Mouse (Mus musculus) adrenal gland, adult (tissue): ENCODE measurements around the gene Afg3l1.
"Not testable (repeated sequence)": the region's sequence is repeated elsewhere in the genome, so short reads cannot be mapped to it uniquely, and the experiment has no call there.

Source experiments
- DNase-seq, 2 experiments: peaks; one replicate each; pipeline ENCODE4 v3.0.0; 2022 to 2023; ENCODE audit warnings: low spot score in 1 of 2; ENCODE audit not compliant: inconsistent age in 2 of 2

Afg3l1 gene

DNA sequence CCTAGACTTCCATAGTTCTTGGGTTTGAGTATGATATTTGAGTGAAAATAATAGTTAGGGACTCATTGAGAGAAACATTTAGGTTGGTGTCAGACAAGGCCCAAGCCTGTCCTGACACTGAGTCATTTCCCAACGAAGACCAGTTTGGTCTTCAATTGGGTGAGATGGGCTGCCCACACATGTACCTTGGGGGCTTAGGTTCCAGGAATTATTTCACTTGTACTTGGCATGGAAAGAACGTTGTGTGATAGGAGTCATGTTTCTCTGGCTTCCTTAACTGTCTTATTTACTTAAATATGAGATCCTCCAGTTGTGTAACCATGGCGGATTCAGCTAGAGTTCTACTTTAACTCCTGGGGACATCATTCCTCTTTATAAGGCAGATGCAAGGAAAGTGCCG is 14.1 kb upstream of the Afg3l1 start:
- no peak for DNase-seq

DNA sequence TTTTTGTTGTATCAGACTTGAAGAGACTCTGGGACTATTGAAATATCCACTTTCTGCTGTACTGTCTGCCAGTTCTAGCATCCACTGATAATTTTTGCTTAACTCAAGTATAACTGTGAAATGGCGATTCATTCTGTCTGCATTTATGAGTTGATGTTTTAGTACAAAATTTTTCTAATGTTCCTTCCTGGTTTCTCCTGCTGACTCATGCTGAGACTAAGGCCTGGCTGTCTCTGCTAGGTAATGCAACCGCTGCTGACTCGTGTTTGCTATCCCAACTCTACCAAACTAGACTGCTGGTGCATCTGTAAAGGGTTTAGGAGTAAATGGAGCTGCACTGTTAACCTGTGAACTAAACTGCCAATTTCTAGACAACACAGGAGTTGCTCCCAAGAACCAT is 10.2 kb upstream of the Afg3l1 start:
- no peak for DNase-seq

DNA sequence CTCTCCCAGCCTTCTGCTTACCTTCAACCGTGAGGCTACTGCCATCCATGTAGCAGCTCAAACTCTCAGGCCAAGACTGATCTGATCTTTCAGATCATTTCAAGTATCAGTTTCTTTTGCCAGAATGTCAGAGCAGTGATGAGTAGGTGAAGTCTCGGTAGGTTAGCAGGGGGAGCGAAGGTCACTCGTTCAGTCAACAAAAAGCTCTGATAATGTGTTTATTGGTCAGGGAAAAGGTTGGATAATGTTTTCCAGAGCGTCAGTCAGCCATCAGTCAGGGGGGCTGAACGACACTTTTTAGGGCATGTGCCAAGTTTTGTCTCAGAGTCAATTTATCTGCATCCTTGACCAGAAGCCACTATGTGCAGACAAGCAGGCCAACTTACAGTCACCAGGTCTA is 4.7 kb upstream of the Afg3l1 start:
- not testable (repeated sequence) for DNase-seq

DNA sequence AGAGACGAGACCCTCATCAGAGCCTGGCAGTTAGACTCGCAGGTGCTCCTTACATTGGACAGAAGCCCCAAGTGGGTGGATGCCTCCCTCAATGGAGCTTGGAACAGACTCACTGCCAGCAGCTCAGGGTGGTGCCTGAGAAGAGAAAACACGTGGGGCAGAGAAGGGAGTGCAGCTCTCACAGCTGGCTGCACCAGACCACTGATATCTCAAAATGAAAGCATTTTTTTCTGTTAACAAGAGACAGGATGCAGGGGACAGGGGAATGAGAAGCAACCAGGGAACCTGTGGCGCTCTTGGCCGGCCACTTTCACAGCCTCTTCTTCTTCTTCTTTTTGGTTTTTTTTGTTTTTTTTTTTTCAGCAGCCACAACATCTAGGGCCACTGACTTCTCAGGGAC is 3.2 kb upstream of the Afg3l1 start:
- DNase-seq = not testable (repeated sequence)

DNA sequence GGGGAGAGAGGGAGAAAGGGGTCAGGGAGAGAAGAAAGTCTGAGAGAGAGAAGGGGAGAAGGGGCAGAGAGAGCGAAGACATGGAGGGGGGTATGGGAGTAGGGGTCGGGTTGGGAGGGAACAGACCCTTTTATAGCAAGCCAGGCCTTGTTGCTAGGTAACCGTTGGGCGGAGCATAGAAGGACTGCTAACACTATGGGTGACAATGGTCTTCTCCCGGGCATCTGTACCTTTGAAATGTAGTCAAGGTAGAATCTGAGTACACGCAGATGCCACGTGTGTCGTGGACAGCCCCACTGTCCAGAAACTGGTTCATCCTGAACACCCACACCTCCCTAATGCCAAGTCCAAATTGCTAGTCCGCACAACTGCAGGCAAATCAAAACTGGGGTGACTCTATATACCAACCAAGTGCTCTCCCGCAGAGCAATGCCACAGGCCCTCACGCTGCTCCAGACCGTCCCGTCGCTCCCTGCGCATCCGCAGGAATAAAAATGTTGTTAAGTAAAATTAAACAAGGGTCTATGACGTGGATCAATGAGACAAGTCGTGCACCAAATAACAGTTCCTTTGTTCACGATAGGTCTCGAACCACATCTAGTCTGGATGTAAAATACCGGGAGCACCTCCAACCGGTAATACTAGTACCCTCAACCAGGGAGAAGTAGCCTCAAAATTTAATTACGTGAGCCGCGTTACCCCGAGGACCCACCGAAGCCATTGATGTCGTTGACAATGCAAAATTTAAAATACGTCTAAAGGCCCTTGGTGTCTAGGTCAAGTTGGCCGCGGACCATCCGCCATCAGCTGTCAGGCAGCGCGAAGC is 579 bp upstream of the Afg3l1 start:
- DNase-seq = no peak

DNA sequence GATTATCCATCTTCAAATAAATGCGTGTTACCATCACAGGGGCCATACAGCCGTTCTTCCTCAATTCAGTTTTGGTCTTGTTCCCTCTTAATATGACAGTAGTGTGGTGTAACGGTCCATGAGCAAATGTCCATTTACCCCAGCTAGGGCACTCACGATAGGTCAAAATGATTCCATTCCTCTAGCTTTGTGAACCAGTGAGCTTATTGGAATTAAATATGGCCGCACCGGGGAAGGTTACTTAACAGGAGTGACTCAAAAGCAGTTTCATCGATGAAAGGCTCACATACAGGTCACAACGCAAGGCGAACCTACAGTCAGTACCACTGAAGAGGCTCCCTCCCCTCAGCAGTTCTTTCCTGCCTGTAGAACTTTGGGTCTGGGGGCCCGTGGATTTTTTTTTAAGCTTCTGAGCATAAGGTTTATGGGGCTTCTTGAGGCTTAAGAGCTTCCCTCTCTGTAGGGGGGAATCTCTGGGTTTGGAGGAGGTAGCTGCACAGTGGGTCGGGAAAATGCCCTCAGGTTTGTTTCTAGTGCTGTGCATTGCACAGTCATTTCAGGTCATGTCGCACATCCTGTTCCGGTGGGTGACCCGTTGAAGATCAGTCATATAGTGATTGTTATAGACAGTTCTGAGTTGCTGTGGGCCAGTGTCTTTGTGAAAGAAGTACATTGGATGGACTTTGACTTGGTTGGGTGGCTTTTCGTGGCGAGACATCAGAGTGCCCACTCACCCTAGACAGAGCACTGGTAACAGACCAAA is 934 bp downstream of the Afg3l1 start:
- peak; percentile 13 to 75 for DNase-seq

DNA sequence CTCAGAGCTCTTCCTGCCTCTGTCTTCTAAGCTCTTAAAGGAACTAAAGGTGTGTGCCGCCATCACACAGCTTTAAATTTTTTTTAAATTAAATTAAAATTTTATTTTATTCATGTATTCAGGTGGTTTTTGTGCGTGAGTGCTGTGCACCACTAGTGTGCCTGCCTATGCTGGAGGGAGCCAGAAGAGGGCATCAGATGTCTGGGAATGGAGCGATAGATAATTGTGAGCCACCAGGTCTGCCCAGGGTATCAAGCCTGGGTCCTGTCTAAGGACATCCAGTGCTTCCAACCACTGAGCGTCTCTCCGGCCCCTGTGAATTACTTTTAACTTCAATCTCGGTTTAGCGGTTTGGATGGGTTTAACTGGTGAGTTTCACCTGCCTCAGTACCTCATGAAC is 4.9 kb downstream of the Afg3l1 start:
- peak in 1 of 2 experiments; percentile 48 for DNase-seq

DNA sequence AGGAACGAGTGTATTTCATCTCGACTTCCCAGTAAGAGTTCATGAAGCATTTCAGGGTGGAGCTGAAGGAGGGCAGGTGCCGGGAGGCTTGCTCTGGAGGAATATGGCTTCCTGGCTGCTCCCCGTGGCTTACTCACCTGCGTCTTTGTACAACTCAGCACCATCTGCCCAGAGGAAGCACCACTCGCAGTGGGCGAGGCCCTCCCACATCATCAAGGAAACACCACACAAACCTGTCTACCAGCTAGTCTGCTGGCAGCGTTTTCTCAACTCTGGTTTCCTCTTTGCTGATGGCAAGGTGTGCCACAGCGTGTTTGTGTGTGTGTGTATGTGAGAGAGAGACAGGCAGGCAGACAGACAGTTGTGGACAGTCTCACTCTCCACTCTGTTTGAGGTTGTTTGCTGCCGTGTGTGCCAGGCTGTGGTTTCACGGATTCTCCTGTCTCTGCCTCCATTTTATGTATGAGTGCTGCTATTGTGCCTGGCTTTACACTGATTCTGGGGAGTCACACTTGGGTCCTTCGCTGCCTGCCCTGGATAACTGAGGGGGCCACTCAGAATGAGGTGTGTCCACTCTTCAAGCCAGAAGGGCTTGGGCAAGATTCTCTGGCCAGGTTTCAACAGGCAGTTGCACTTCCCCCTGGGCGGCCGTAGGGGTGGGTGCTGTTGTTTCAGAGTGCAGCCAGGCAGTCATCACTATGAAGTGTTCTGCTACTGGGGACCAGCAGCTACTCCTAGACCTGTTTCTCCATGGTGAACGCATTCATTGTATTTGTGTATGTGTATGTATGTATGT is 13.8 kb downstream of the Afg3l1 start:
- DNase-seq = no peak

DNA sequence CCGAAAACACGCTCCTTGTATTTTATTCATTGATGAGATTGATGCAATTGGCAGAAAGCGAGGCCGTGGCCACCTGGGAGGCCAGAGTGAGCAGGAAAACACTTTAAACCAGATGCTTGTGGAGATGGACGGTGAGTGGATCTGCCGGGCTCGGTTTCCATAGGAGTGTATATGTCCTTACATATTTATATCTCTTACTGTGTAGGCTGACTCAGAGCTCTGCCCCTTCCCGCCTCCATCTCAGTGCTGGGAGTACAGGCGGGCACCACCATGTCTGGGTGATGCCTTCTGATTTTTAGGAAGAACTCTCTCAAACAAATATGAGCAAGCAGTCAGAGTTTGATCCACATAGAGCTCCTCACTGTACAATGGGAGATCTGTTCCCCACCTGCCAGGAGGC is 15.2 kb downstream of the Afg3l1 start:
- DNase-seq = no peak

DNA sequence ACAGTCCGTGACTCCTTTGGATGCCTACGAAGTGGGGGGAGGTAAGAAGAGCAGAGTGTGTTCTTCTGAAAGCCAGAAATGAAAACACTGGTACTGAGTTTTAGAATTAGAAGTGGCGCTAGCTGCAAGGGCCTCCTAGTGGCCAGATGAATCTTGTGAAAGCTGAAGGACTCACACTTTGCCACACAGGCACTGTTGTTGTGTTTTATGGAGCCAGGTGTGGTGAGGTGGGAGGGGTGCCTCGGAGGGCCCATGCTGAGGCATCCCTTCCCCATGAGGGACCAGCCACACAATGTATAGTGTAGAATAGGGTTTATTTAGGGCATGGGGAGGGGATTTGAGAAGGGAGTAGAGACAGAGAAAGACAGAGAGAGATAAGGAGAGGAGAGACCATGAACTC is 20.0 kb downstream of the Afg3l1 start:
- DNase-seq = no peak

DNA sequence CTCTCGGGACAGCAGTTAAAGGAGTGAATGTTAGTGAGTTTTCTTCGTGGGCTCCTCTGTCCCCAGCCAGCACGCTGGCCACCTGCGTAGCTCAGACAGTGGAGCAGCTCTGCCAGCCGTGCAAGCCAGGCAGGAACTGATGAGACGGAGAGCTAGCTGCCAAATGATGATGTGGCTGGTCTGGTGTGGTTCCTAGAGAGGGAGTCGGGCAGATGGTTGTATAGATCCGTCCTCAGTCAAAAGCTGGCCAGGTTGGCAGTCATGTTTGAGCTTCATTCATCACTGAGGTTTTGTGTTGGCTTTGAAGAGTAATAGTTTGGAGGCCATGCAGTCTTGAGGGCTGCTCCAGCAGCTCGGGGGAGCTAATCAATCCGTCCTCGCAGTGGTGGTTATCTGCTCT is 21.3 kb downstream of the Afg3l1 start:
- DNase-seq = no peak

DNA sequence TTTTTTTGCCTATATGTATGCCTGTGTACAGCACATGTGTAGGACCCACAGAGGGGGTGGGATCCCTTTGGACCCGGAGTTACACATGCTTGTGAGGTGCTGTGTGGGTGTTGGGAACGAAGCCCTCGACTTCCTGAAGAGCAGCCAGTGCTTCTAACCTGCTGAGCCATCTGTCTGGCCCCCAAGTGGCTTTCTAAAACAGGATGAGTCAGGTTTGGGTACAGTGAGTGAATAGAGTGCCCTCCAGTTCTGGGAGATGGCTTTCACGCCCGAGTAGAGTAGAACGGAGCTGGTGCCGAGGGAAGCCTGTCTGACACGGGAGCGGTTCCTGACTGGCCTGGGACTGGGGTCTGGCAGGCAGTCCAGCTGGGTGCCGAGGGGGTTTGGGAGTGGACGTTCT is 21.9 kb downstream of the Afg3l1 start:
- no peak for DNase-seq

DNA sequence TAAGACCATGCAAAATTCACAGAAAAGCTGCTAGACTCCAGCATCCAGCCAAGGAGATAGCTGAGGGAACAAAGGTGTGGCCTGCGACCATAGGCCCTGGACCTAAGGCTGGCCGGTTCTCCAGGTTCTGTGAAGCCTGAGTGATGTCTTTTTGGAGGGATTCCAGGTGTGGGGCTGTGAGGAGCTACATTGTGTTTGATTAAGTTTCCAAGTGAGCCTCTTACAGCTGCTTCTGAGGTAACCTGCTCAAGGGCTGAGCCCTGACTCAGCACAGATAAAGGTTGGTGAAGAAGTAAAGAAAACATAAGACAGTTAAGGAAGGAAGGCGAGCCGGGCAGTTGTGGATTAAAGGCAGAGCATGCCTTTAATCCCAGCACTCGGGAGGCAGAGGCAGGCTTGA is 24.5 kb downstream of the Afg3l1 start:
- no peak for DNase-seq

DNA sequence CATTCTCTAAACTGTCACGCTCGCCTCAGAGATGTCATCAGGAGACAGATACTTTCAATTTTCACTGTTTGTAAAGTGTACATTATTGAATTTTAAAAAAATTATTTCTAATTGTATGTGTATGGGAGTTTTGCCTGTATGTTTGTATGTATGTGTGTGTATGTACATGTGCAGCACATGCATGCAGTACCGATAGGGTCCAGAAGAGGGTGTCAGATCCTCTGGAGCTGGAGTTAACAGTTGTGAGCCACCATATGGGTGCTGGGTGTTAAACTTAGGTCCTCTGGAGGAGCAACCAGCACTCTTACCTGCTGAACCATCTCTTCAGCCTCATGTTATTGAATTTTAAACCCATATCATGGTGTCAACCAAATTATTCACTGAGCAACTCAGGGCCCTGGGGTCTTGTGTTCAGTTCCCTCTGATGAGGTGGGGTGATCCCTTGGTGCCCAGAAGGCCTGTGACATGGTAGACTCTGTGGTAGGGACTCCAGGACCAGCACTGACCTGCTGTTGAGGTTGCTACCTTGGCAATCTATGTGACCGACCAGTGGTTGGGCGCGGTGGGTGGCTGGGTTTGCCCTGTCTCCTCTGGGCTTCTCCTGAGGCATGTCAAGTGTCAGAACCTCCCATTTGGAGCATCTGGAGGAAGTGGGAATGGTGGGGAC is 26.2 kb downstream of the Afg3l1 start:
- DNase-seq = no peak

DNA sequence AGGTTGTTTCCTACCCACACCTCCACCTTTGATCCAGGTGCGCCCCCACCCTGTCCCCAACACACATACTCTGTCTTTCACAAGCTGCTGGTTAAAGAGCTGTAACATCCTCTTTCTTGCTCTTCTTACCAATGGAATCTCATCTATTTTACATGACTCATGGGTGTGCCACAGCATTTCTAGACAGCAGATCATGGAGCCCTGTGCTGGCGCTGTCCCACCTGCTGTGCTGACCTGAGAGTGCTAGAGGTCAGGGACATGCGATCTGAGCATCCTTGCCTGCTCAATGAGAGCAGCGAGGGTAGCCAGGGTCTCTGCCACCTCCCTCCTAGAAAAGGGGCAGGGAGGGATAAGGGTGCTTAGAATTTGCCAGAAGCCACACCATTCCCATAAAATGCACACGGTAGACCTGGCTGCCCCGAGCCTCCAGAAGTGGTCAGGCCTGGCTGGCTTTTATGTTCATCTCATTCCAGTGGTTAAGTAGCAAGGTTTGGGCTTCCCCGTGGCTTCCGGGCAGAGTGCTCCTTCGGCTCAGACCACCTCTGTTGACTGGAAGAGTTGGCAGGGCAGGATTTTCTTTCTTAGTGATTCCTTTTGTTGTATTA is 27.0 kb downstream of the Afg3l1 start:
- no peak for DNase-seq

DNA sequence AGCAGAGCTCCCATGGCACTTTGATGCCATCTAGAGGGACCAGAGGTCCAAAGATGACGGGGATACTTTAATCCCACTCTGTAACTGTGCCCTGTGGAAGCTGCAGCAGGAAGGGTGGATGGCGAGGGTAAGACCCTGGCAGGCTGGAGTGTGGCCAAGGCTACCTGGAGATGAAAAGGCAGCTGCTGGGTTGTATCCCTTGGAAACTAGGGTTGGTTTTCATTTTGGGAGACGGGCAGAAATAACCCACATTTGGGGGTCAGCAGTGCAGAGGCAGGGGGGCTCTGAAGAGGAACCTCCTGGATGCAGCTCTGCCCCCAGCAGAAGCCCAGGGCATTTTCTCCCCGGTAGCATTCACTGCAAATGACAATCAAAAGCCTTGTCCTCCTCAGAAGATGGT is 27.6 kb downstream of the Afg3l1 start:
- DNase-seq = no peak

DNA sequence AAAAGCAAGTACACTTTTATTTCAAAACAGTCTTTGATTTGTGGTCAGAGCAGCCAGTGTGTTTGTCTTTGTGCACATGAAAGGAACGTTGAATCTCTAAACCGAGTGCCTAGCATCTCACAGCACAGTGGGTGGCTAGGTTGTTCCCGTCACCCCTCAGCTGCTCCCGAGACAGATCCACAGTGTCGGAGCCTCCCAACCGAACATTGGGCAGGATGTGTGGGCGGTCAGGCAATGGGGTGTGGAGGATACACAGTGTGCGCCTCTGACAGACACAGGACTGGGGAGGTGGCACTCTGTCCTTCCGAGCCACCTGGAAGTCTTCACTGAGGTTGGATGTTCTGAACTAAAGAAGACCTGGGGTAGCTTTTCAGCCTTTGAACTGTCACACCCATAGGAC is 28.0 kb downstream of the Afg3l1 start:
- no peak for DNase-seq

DNA sequence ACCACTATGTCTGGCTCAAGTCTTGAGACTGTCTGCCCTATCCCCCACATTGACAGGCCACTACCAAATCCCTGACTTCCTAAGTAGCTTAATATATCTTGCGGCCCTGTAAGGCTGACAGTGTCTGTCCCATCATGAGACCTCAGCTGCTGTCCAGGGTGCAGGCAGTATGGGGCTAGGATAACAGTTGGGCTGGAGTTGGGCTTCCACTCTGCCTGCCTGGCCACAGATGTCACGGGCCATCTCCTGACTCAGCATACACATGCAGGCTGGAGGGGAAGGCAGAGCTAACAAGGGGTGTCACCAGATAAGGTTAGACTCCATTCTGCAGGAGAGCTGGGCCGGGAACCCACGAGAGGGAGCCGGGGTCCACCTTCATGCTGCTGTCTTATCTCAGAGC is 29.4 kb downstream of the Afg3l1 start:
- DNase-seq = no peak

DNA sequence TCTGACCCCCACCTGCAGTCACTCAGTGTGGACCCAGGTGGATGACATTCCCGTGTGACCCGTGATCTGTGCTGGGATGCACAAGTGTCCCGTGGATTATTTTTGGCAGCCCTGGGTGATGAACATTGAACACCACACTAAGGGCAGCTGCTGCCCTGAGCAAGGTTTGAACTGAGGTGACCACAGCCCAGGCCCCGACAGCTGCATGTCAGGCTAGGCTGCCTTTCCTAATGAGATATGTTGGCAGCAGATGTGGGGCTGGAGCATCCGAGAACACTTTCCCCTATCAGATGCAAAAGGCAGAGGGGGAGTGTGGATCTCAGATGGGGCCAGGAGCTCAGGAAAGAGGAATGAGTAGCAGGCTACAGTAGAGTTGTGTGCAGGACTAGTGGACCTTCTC is 33.1 kb downstream of the Afg3l1 start:
- no peak for DNase-seq

DNA sequence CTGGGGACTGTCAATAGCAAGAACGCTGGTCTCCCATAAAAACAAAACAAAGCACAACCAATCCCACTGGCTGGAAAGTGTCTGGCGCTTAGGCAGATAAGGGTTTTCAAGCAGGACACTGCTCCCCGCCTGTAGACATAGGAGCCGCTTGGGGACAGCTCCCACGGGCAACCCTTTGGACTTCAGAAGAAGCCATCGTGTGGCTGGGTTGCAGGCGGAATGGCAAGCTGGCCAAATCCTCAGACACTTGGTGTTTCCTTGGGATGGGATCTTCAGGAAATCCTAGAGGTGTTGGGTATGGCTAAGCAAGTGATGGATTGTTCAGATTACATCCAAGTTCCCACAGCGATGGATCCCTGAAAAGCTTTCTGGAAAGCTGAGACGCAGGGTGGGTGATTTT is 36.4 kb downstream of the Afg3l1 start:
- peak in 1 of 2 experiments; percentile 49 for DNase-seq
